Mouse (Mus musculus): ENCODE measurements around the gene F12.

GRCm38 (mm10) chr13:55405783-55406390 is 20.7 kb downstream of the F12 start:
- TF ChIP-seq CTCF (IDR thresholded peaks at IDR 0.05; ENCODE audit: extremely low read depth, insufficient read depth, insufficient read length, insufficient replicate concordance) = no peak
- no peak for TF ChIP-seq POLR2A (IDR thresholded peaks at IDR 0.05; ENCODE audit: low read depth, low read length)

Measured in spleen, adult 2 months (tissue).